Mouse (Mus musculus) embryonic facial prominence, embryonic 15.5 days (tissue): Measurements from ENCODE around the gene Me1. TPM values are rescaled to one million over a fixed set of nuclear protein-coding genes. Genes with fewer than 3 reads are reported as not detected.

Experiments
- ATAC-seq: fragments of 200-750 bp; cut with Nextera tagmentation; 2 replicates; pipeline ENCODE4 v1.8.0; 2017; ENCODE audit warnings: low read depth, moderate TSS enrichment; ENCODE audit not compliant: insufficient number of reproducible peaks, low FRiP score, low TSS enrichment
- H3K27ac ChIP-seq: fragments of 300-500 bp; sonication (generic); replicated peaks from 2 replicates; pipeline ENCODE4 v1.5.1; 2015; ENCODE audit warnings: mild to moderate bottlenecking, inconsistent platforms
- H3K27me3 ChIP-seq: fragments of 300-500 bp; sonication (generic); 2 replicates; pipeline ENCODE4 v1.6.1; 2015; ENCODE audit warnings: inconsistent platforms
- H3K36me3 ChIP-seq: fragments of 300-500 bp; sonication (generic); 2 replicates; pipeline ENCODE4 v1.6.1; 2015; ENCODE audit warnings: mild to moderate bottlenecking, inconsistent platforms
- H3K4me1 ChIP-seq: fragments of 300-500 bp; sonication (generic); 2 replicates; pipeline ENCODE4 v1.6.1; 2015; ENCODE audit warnings: inconsistent platforms
- H3K4me2 ChIP-seq: fragments of 300-500 bp; sonication (generic); replicated peaks from 2 replicates; pipeline ENCODE4 v1.6.1; 2015; ENCODE audit warnings: mild to moderate bottlenecking, inconsistent platforms
- H3K4me3 ChIP-seq: fragments of 300-500 bp; sonication (generic); replicated peaks from 2 replicates; pipeline ENCODE4 v1.5.1; 2015; ENCODE audit warnings: mild to moderate bottlenecking, inconsistent platforms
- H3K9ac ChIP-seq: fragments of 300-500 bp; sonication (generic); 2 replicates; pipeline ENCODE4 v1.6.1; 2015; ENCODE audit warnings: inconsistent platforms
- H3K9me3 ChIP-seq: fragments of 300-500 bp; sonication (generic); replicated peaks from 2 replicates; pipeline ENCODE4 v1.6.1; 2016; ENCODE audit warnings: inconsistent platforms
- WGBS: fragments of 180-500 bp; shearing (Covaris S2); methylation state at CpG from one replicate; pipeline ENCODE4 v1.1.7; 2015; 5-methylcytosine and 5-hydroxymethylcytosine counted together
- polyA plus RNA-seq: library from polyadenylated mRNA; unstranded; fragments of >200 nt; fragmentation: Nextera tagmentation; extraction: Ambion mirVana; gene quantifications from 2 replicates; pipeline ENCODE4 v1.2.1, GENCODE M21; 2015

Gene Me1
- polyA plus RNA-seq, 1 experiment from 2014 or later, result 29.7 TPM

DNA sequence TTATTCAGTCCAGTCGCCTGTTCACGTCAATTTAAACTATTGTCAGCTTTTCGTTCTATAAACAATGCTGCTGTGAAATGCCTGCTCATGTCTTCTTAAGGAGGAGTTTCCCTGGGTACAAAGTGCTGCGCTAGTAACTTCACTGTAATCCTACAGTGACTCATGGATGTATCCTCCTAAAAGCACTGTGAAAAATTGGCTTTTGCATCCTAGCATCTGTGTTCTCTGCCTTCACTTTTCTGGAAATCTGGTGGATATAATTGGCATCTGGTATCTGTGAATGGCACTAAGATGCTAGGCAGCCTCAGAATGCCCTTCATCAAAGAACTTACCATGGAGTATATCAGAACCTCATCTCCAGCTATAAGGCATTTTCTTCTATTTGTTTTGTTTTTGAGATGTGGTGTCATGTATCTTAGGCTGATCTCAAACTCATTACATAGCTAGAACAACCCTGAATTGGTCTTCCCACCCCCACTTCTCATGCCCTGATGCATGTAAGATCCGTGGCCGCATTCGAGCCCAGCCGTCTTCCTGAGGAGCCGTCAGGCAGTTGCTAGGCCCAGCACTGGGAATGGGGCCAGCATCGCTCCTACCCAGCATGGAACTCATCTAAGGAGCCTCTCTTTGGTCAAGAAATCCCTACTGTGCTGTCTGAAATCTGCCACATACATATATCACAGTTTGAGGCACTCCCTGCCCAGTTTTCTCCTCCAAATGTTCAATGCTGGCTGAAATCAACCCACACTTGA is 67.8 kb downstream of the Me1 start:
- H3K4me3 ChIP-seq, result no peak overlapping the region
- H3K9me3 ChIP-seq, result no peaks in the 10 kb centered on the region
- ATAC-seq, result no peak
- H3K4me1 ChIP-seq, result peaks cover 26% of the 10 kb centered on the region
- no peak overlapping the region for H3K4me2 ChIP-seq
- no peak overlapping the region for H3K9ac ChIP-seq
- no peaks in the 10 kb centered on the region for H3K27me3 ChIP-seq
- WGBS, result 59% methylated on average over 10 of the region's 10 CpGs
- 0 out of 2 replicates have a peak overlapping the region, but pooled peaks have one; percentile 28 for H3K27ac ChIP-seq
- H3K36me3 ChIP-seq, result no peaks in the 10 kb centered on the region

GRCm38 (mm10) chr9:86626906-86627305 is 68.8 kb downstream of the Me1 start:
- Histone ChIP-seq H3K27ac (no peak overlapping the region), H3K4me1 (peaks cover 26% of the 10 kb centered on the region), H3K9ac (no peak overlapping the region), H3K4me2 (no peak overlapping the region), H3K27me3 (no peaks in the 10 kb centered on the region), H3K9me3 (no peaks in the 10 kb centered on the region), H3K36me3 (no peaks in the 10 kb centered on the region), H3K4me3 (no peak overlapping the region)
- WGBS, result 58% methylated on average over 3 of the region's 3 CpGs
- ATAC-seq, result no peak

GRCm38 (mm10) chr9:86624781-86625180 is 71.0 kb downstream of the Me1 start:
- H3K27ac ChIP-seq, result 0 out of 2 replicates have a peak overlapping the region, but pooled peaks have one; percentile 17
- WGBS, result 36% methylated on average over 6 of the region's 6 CpGs
- no peak overlapping the region for H3K4me3 ChIP-seq
- no peaks in the 10 kb centered on the region for H3K9me3 ChIP-seq
- H3K4me1 ChIP-seq, result peaks cover 23% of the 10 kb centered on the region
- no peak overlapping the region for H3K4me2 ChIP-seq
- no peaks in the 10 kb centered on the region for H3K36me3 ChIP-seq
- H3K27me3 ChIP-seq, result no peaks in the 10 kb centered on the region
- peak; percentile 59; the same call in 1 of the 2 replicates for ATAC-seq
- H3K9ac ChIP-seq, result no peak overlapping the region

GRCm38 (mm10) chr9:86624039-86624438 is 71.7 kb downstream of the Me1 start:
- no peak overlapping the region for H3K9ac ChIP-seq
- no peak overlapping the region for H3K4me2 ChIP-seq
- peak; percentile 78; the same call in 1 of the 2 replicates for ATAC-seq
- no peaks in the 10 kb centered on the region for H3K9me3 ChIP-seq
- 77% methylated on average over 12 of the region's 12 CpGs for WGBS
- no peaks in the 10 kb centered on the region for H3K36me3 ChIP-seq
- H3K27ac ChIP-seq, result peak overlapping the region; percentile 17; the same call in 1 of the 2 replicates
- no peak overlapping the region for H3K4me3 ChIP-seq
- H3K4me1 ChIP-seq, result peaks cover 18% of the 10 kb centered on the region; the same call in 1 of the 2 replicates
- no peaks in the 10 kb centered on the region for H3K27me3 ChIP-seq

DNA sequence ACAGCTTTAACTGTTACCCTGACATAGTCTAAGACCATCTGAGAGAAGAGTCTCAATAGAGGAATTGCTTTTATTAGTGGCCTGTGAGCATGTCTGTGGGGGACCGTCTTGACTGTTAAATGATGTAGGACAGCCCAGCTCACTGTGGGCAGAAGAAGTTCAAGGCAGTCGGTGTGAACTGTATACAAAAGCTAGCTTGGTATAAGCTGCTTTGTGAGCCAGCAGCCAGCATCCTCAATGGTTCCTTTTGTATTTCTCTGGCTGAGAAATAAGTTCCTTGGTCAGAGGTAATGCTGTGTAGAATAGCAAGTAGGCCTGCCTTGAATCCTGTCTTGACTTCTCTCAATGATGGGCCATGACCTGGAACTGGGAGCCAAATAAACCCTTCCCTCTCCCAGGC is 73.7 kb downstream of the Me1 start:
- Histone ChIP-seq H3K27ac (no peak overlapping the region), H3K4me1 (peaks cover 18% of the 10 kb centered on the region; the same call in 1 of the 2 replicates), H3K4me2 (no peak overlapping the region), H3K36me3 (no peaks in the 10 kb centered on the region), H3K9ac (no peak overlapping the region), H3K9me3 (no peaks in the 10 kb centered on the region), H3K27me3 (no peaks in the 10 kb centered on the region), H3K4me3 (no peak overlapping the region)
- 83% methylated on average over 2 of the region's 2 CpGs for WGBS
- ATAC-seq, result no peak

GRCm38 (mm10) chr9:86619341-86620139 is 76.2 kb downstream of the Me1 start:
- Histone ChIP-seq H3K4me2 (no peak overlapping the region), H3K4me1 (peaks cover 10% of the 10 kb centered on the region; the same call in 1 of the 2 replicates)

GRCm38 (mm10) chr9:86617837-86618492 is 77.8 kb downstream of the Me1 start:
- no peak overlapping the region for H3K4me3 ChIP-seq
- no peak overlapping the region for H3K9ac ChIP-seq
- H3K4me2 ChIP-seq, result no peak overlapping the region
- H3K4me1 ChIP-seq, result peaks cover 8% of the 10 kb centered on the region; the same call in 1 of the 2 replicates
- H3K36me3 ChIP-seq, result no peaks in the 10 kb centered on the region
- H3K9me3 ChIP-seq, result no peaks in the 10 kb centered on the region
- H3K27ac ChIP-seq, result no peak overlapping the region
- no peak for ATAC-seq
- H3K27me3 ChIP-seq, result no peaks in the 10 kb centered on the region
- 68% methylated on average over 7 of the region's 7 CpGs for WGBS

More at GRCm38 (mm10) chr9:86619341-86620139, 76.2 kb downstream of the Me1 start:
- Histone ChIP-seq H3K9ac (no peak overlapping the region), H3K27ac (no peak overlapping the region), H3K27me3 (no peaks in the 10 kb centered on the region), H3K36me3 (no peaks in the 10 kb centered on the region), H3K4me3 (no peak overlapping the region), H3K9me3 (no peaks in the 10 kb centered on the region)
- WGBS, result 59% methylated on average over 10 of the region's 10 CpGs
- no peak for ATAC-seq

DNA sequence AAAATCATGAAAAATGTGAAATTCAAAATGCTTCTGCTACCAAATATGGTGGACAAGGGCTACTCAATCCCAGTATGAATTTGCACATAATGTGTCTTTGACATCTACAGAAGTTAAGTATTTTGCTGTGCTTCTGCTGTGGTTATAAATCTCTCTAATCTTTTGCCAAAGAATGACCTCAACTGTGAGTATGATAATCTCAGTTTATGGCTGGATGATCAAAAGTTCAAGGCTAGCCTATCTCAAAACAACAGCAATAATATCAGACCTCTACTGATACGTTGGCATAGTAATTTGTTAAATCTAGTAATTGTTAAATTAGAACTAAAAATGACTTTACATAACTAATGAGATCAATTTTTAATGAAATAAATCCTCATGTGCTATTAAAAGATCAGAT is 80.0 kb downstream of the Me1 start:
- Histone ChIP-seq H3K4me1 (peaks cover 8% of the 10 kb centered on the region; the same call in 1 of the 2 replicates), H3K4me2 (no peak overlapping the region), H3K27ac (no peak overlapping the region), H3K36me3 (no peaks in the 10 kb centered on the region), H3K27me3 (no peaks in the 10 kb centered on the region), H3K9ac (no peak overlapping the region), H3K9me3 (no peaks in the 10 kb centered on the region), H3K4me3 (no peak overlapping the region)
- ATAC-seq, result no peak
- 82% methylated on average over 1 of the region's 1 CpGs for WGBS

GRCm38 (mm10) chr9:86612091-86612490 is 83.7 kb downstream of the Me1 start:
- 0 out of 2 replicates have a peak, but pooled peaks cover 3% of the 10 kb centered on the region for H3K4me1 ChIP-seq
- no peaks in the 10 kb centered on the region for H3K36me3 ChIP-seq
- no peaks in the 10 kb centered on the region for H3K9me3 ChIP-seq
- no peaks in the 10 kb centered on the region for H3K27me3 ChIP-seq
- H3K4me2 ChIP-seq, result no peak overlapping the region
- no peak overlapping the region for H3K9ac ChIP-seq
- H3K4me3 ChIP-seq, result no peak overlapping the region
- no peak overlapping the region for H3K27ac ChIP-seq
- WGBS, result 83% methylated on average over 4 of the region's 4 CpGs
- ATAC-seq, result no peak

DNA sequence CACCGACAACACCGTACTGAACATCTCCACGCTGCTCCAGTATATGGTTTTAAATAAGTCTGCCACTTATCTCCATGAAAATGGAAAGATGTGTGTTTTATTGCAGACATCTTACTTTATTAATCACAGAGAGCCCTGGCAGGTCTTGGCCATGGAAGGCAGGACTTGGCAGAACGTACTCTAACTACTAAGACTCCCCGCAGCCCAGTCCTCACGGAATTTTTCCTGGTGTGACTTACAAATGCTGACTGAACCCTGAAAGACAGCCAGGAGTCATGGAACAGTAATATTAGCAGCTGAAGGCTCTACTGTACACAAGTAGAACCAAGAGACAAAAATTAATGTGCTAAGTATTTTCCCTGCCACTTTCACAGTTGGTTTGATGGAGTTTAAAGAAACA is 90.0 kb downstream of the Me1 start:
- 67% methylated on average over 6 of the region's 6 CpGs for WGBS
- ATAC-seq, result no peak; the same call in 1 of the 2 replicates
- Histone ChIP-seq H3K9ac (no peak overlapping the region), H3K27me3 (no peaks in the 10 kb centered on the region), H3K4me3 (no peak overlapping the region), H3K4me1 (0 out of 2 replicates have a peak, but pooled peaks cover 8% of the 10 kb centered on the region), H3K9me3 (no peaks in the 10 kb centered on the region), H3K4me2 (no peak overlapping the region), H3K36me3 (no peaks in the 10 kb centered on the region), H3K27ac (no peak overlapping the region)
